Mouse (Mus musculus): Measurements from ENCODE around the gene S100a4. TPM values are rescaled to one million over a fixed set of nuclear protein-coding genes. Genes with fewer than 3 reads are reported as not detected.

Gene S100a4
- polyA plus RNA-seq, 1 experiment = 238 TPM

DNA sequence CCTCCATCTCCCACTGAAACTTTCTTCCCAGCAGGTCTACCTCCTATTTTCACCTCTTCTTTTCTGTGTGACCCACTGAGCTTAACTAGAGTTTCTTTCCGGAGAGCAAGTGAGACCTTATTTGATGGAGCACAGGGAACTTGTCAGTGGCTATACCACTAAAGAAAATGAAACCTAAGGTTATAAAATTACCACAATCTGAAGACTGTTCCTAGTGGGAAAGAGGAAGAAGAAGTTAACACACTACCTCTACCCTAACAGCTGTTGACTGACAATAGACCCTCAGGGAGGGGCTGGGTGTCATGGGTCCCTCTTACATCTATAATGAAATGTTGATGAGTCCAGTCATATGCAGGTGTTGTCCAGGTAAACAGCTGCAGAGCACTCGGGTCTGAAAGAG lies 28.4 kb downstream of the S100a4 start:
- Histone ChIP-seq H3K4me3 (replicated peaks; ENCODE audit: control insufficient read depth, low read depth, low read length) (no peak overlapping the region), H3K4me1 (ENCODE audit: control insufficient read depth, insufficient read depth, low read length) (no peaks in the 10 kb centered on the region), H3K27ac (ENCODE audit: control insufficient read depth, insufficient read depth, low read depth, low read length, poor library complexity) (no peak overlapping the region)
- TF ChIP-seq POLR2A (IDR thresholded peaks at IDR 0.05; ENCODE audit: borderline replicate concordance, control insufficient read depth, low read depth, low read length) (no peak), CTCF (IDR thresholded peaks at IDR 0.05; ENCODE audit: control insufficient read depth, insufficient read depth, low read length) (no peak)
- WGBS = 38% methylated on average over 2 of the region's 2 CpGs

DNA sequence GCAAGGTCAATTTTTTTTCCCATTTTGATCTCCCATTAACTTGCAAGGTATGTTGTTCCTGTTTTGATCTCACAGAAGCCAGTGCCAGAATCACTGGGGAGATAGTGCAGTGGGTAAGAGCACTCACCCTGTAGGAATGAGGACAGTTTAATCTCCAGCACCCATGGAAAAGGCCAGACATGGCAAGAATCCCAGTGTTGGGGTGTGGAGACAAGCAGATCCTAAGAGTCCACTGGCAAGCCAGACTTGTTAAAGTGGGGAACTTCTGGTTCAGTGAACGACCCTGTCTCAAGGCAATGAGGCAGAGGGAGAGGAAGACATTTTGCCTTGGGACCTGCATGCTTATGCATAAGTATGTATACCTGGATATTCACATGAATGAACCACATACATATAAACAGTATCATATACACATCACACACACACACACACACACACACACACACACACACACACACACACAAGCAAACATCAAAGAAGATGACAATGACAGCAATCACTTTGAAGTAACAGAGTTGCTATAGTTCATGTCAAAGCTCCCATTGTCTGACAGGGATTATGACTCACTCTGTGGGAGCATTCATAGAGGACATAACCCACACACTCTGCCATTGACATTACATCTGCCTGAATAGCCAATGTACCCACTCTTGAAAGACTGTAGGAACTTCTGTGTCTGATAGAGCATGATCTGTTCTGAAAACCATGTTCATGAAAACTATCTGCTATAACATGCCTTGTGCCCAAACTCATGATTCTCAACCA lies 35.1 kb downstream of the S100a4 start:
- 55% methylated on average over 1 of the region's 1 CpGs for WGBS
- Histone ChIP-seq H3K27ac (ENCODE audit: control insufficient read depth, insufficient read depth, low read depth, low read length, poor library complexity) (no peak overlapping the region), H3K4me3 (replicated peaks; ENCODE audit: control insufficient read depth, low read depth, low read length) (no peak overlapping the region), H3K4me1 (ENCODE audit: control insufficient read depth, insufficient read depth, low read length) (no peaks in the 10 kb centered on the region)
- TF ChIP-seq CTCF (IDR thresholded peaks at IDR 0.05; ENCODE audit: control insufficient read depth, insufficient read depth, low read length) (no peak), POLR2A (IDR thresholded peaks at IDR 0.05; ENCODE audit: borderline replicate concordance, control insufficient read depth, low read depth, low read length) (no peak)

DNA sequence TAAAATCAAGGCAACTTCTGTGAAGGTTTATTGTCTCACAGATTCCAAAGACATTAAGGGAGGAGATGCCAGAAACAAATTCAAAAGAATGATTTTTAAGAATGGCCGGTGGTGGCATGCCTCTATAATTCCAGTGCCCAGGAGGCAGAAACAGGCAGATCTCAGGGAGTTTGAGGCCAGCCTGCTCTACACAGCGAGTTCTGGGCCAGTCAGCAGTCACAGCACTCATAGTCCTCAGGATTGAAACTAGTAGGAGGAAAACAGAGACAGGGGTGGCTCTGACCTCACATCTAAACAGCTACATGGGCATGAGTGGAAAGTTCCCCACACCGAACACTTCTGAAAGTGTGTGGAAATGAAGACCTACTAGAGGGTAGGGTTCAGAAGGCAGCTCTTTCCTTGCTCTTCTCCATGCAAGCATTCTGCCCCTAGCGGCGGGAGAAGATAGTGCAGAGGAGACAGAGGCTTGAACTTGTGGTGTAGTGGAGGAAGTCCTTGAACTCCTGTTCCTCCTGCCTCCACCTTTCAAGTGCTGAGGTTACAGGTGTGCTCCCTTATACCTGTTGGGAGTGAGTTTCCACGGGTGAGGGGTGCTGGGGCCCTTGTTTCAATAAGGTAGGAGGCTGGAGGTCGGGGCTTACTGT lies 36.1 kb downstream of the S100a4 start:
- Histone ChIP-seq H3K4me1 (ENCODE audit: control insufficient read depth, insufficient read depth, low read length) (peaks cover 2% of the 10 kb centered on the region; the same call in 1 of the 2 replicates), H3K4me3 (replicated peaks; ENCODE audit: control insufficient read depth, low read depth, low read length) (no peak overlapping the region), H3K27ac (ENCODE audit: control insufficient read depth, insufficient read depth, low read depth, low read length, poor library complexity) (no peak overlapping the region)
- TF ChIP-seq POLR2A (IDR thresholded peaks at IDR 0.05; ENCODE audit: borderline replicate concordance, control insufficient read depth, low read depth, low read length) (no peak), CTCF (IDR thresholded peaks at IDR 0.05; ENCODE audit: control insufficient read depth, insufficient read depth, low read length) (peak; percentile 80)
- WGBS = 44% methylated on average over 7 of the region's 7 CpGs

DNA sequence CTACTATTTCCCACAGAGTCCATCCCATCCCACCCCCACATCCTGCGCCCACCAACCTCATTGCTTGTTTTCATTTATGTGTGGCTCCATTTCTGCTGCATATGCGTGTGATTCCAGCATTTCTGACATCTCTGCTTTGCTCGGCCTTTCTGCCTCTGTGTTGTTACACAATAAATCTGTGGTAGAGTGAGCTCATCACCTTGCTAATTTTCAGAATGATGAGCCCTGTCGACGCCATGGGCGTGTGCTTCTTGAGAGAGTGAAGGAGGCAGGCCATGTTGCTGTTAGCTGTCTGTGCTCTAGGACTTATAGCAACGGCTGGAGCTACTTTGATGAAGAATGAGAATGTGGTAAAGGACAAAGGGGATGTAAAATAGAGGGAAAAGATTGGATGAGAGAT lies 37.4 kb downstream of the S100a4 start:
- 72% methylated on average over 7 of the region's 7 CpGs for WGBS
- Histone ChIP-seq H3K27ac (ENCODE audit: control insufficient read depth, insufficient read depth, low read depth, low read length, poor library complexity) (no peak overlapping the region), H3K4me3 (replicated peaks; ENCODE audit: control insufficient read depth, low read depth, low read length) (no peak overlapping the region), H3K4me1 (ENCODE audit: control insufficient read depth, insufficient read depth, low read length) (peaks cover 2% of the 10 kb centered on the region; the same call in 1 of the 2 replicates)
- TF ChIP-seq POLR2A (IDR thresholded peaks at IDR 0.05; ENCODE audit: borderline replicate concordance, control insufficient read depth, low read depth, low read length) (no peak), CTCF (IDR thresholded peaks at IDR 0.05; ENCODE audit: control insufficient read depth, insufficient read depth, low read length) (no peak)

DNA sequence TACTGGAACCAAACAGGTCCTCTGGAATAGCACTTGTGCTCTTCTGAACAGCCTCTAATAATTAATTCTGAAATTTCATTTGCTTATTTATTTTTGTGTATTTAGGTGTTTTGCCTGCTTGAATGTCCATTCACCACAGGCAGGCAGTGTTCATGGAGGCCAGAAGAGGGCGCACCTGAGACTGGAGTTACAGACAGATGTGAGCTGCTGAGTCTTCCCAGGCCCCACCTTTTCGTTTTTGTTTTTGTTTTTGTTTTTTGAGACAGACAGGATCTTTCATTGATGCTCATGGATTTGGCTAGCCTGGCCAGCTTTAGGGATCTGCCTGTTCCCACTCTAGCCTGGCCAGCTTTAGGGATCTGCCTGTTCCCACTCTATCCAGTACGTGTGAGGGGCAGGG lies 40.6 kb downstream of the S100a4 start:
- Histone ChIP-seq H3K4me3 (replicated peaks; ENCODE audit: control insufficient read depth, low read depth, low read length) (no peak overlapping the region), H3K27ac (ENCODE audit: control insufficient read depth, insufficient read depth, low read depth, low read length, poor library complexity) (no peak overlapping the region), H3K4me1 (ENCODE audit: control insufficient read depth, insufficient read depth, low read length) (peaks cover 2% of the 10 kb centered on the region; the same call in 1 of the 2 replicates)
- 42% methylated on average over 3 of the region's 3 CpGs for WGBS
- no peak for TF ChIP-seq POLR2A (IDR thresholded peaks at IDR 0.05; ENCODE audit: borderline replicate concordance, control insufficient read depth, low read depth, low read length)
- TF ChIP-seq CTCF (IDR thresholded peaks at IDR 0.05; ENCODE audit: control insufficient read depth, insufficient read depth, low read length) = peak; percentile 84

DNA sequence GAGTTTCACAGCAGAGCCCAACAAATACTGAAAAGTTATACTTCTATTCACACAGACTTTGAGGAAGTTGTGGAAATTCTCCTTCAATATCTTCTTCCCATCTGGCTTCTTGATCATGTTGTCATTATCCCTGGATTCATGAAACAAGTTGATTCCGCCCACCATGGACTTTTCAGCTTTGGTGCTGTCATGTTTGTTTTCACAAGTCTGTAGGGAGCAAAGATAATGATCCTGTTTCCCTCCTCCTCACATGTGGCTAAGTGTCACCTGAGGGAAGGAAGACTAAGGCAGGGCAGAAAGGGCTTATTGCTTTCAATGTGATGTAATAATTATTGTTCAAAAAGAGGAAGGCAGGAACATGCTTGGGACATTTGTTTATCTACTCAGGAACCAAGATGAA lies 43.7 kb downstream of the S100a4 start:
- no peak overlapping the region for H3K27ac ChIP-seq (ENCODE audit: control insufficient read depth, insufficient read depth, low read depth, low read length, poor library complexity)
- 68% methylated on average over 1 of the region's 1 CpGs for WGBS
- peaks cover 2% of the 10 kb centered on the region; the same call in 1 of the 2 replicates for H3K4me1 ChIP-seq (ENCODE audit: control insufficient read depth, insufficient read depth, low read length)
- TF ChIP-seq POLR2A (IDR thresholded peaks at IDR 0.05; ENCODE audit: borderline replicate concordance, control insufficient read depth, low read depth, low read length) (no peak), CTCF (IDR thresholded peaks at IDR 0.05; ENCODE audit: control insufficient read depth, insufficient read depth, low read length) (no peak)
- no peak overlapping the region for H3K4me3 ChIP-seq (replicated peaks; ENCODE audit: control insufficient read depth, low read depth, low read length)

DNA sequence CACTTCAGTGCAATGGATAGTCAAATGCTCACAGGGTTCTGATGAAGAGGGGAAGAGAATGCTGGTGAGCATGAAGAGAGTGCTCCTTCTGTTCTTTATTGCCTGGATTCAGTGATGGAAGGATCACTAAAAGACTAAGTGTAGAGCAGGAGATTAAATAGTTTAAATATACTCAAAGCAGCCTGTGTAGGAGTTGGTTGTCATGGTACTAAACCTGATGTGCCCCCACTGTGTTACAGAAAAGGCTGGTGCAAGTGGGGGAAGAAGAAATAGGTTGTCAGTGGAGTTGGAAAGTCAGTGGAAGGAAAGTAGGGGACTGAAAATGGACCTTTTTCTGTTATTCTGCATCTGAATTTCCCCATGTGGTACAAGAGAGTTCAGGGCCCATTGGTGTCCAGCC lies 45.4 kb downstream of the S100a4 start:
- H3K4me3 ChIP-seq (replicated peaks; ENCODE audit: control insufficient read depth, low read depth, low read length) = no peak overlapping the region
- H3K27ac ChIP-seq (ENCODE audit: control insufficient read depth, insufficient read depth, low read depth, low read length, poor library complexity) = no peak overlapping the region
- TF ChIP-seq CTCF (IDR thresholded peaks at IDR 0.05; ENCODE audit: control insufficient read depth, insufficient read depth, low read length) (no peak), POLR2A (IDR thresholded peaks at IDR 0.05; ENCODE audit: borderline replicate concordance, control insufficient read depth, low read depth, low read length) (no peak)
- H3K4me1 ChIP-seq (ENCODE audit: control insufficient read depth, insufficient read depth, low read length) = peaks cover 2% of the 10 kb centered on the region; the same call in 1 of the 2 replicates

DNA sequence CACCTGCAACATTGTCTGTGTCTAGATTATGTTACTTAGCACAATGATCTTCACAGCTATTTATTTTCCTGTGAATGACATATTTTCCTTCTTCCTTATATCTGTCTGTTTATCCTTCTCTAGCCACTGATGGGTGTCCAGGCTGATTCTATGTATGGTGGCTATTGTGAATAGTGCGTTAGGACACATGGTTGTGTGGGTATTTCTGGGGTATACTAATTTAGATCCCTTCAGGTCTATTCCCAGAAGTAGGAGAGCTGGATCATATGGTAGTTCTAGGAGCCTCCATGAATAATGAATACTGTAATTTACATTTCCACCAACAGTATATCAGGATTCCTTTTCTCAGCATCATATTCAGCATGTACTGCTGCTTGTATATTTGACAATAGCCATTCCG lies 46.3 kb downstream of the S100a4 start:
- TF ChIP-seq CTCF (IDR thresholded peaks at IDR 0.05; ENCODE audit: control insufficient read depth, insufficient read depth, low read length) = no peak
- no peaks in the 10 kb centered on the region for H3K4me1 ChIP-seq (ENCODE audit: control insufficient read depth, insufficient read depth, low read length)
- 91% methylated on average over 2 of the region's 2 CpGs for WGBS
- H3K27ac ChIP-seq (ENCODE audit: control insufficient read depth, insufficient read depth, low read depth, low read length, poor library complexity) = no peak overlapping the region
- no peak overlapping the region for H3K4me3 ChIP-seq (replicated peaks; ENCODE audit: control insufficient read depth, low read depth, low read length)

Measured in bone marrow, adult 2 months (tissue).